Mouse (Mus musculus) testis, adult 2 months (tissue): ENCODE data around the gene Nmi.

ENCODE experiments used
- CTCF ChIP-seq: fragments of 200-500 bp; IDR thresholded peaks from 2 replicates; pipeline ENCODE4 v1.5.1; 2012; ENCODE audit warnings: low read depth, mild to moderate bottlenecking, inconsistent platforms, low read length, moderate library complexity; ENCODE audit not compliant: control insufficient read depth, insufficient read depth, insufficient replicate concordance
- POLR2A ChIP-seq: fragments of 200-500 bp; IDR thresholded peaks from 2 replicates; pipeline ENCODE4 v1.6.1; 2012; ENCODE audit warnings: low read depth, mild to moderate bottlenecking, inconsistent platforms, low read length, moderate library complexity; ENCODE audit not compliant: control insufficient read depth

DNA sequence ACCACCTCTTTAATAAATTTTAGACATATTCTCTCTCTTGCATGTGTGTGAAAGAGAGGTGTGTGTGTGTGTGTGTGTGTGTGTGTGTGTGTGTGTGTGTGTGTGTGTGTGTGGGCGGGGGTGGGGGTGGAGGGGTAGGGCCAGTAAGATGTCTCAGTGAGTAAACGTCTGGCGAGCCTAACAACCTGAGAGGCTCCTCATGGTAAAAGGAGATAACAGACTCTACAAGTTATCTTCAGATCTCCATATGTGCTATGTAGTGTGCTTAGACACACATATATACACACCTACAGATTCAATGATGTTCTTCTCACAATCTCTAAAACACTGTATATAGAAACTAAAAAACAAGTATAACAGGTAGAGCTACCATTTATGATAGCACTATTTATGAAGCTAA is 34.5 kb downstream of the Nmi start:
- TF ChIP-seq POLR2A (no peak), CTCF (no peak)
